Mouse (Mus musculus): ENCODE results near the gene Nptxr. TPM values are rescaled to one million over a fixed set of nuclear protein-coding genes. Genes with fewer than 3 reads are reported as not detected.
"Not testable (repeated sequence)": the region's sequence is repeated elsewhere in the genome, so short reads cannot be mapped to it uniquely, and the experiment has no call there.

Gene Nptxr
- total RNA-seq, 2 experiments from 2014 or later = 0.53 TPM; not detected in 1

GRCm38 (mm10) chr15:79823588-79824280 is 19.2 kb upstream of the Nptxr start:
- ATAC-seq (replicated peaks; ENCODE audit: low FRiP score, poor library complexity, severe bottlenecking) = peak; percentile 69

- ATAC-seq (replicated peaks; ENCODE audit: low FRiP score, poor library complexity, severe bottlenecking) = peak; percentile 82
These were observed 18.0 kb upstream of the Nptxr start for GRCm38 (mm10) chr15:79822265-79823199.

GRCm38 (mm10) chr15:79818325-79818724 is 13.8 kb upstream of the Nptxr start:
- no peak for ATAC-seq (replicated peaks; ENCODE audit: low FRiP score, poor library complexity, severe bottlenecking)

GRCm38 (mm10) chr15:79813666-79814258 is 9.2 kb upstream of the Nptxr start:
- ATAC-seq (replicated peaks; ENCODE audit: low FRiP score, poor library complexity, severe bottlenecking) = no peak

- not testable (repeated sequence) for ATAC-seq (replicated peaks; ENCODE audit: low FRiP score, poor library complexity, severe bottlenecking)
These were observed 8.3 kb upstream of the Nptxr start for GRCm38 (mm10) chr15:79812840-79813239.

GRCm38 (mm10) chr15:79810997-79811396 is 6.4 kb upstream of the Nptxr start:
- no peak for ATAC-seq (replicated peaks; ENCODE audit: low FRiP score, poor library complexity, severe bottlenecking)

- no peak for ATAC-seq (replicated peaks; ENCODE audit: low FRiP score, poor library complexity, severe bottlenecking)
These were observed 5.5 kb upstream of the Nptxr start for GRCm38 (mm10) chr15:79810061-79810460.

GRCm38 (mm10) chr15:79808658-79809057 is 4.1 kb upstream of the Nptxr start:
- no peak for ATAC-seq (replicated peaks; ENCODE audit: low FRiP score, poor library complexity, severe bottlenecking)

GRCm38 (mm10) chr15:79808114-79808513 is 3.5 kb upstream of the Nptxr start:
- peak; percentile 71 for ATAC-seq (replicated peaks; ENCODE audit: low FRiP score, poor library complexity, severe bottlenecking)

- ATAC-seq (replicated peaks; ENCODE audit: low FRiP score, poor library complexity, severe bottlenecking) = no peak
These were observed 2.5 kb upstream of the Nptxr start for GRCm38 (mm10) chr15:79807050-79807449.

GRCm38 (mm10) chr15:79805246-79805645 is 680 bp upstream of the Nptxr start:
- ATAC-seq (replicated peaks; ENCODE audit: low FRiP score, poor library complexity, severe bottlenecking) = no peak

GRCm38 (mm10) chr15:79803533-79804351 is 824 bp downstream of the Nptxr start:
- ATAC-seq (replicated peaks; ENCODE audit: low FRiP score, poor library complexity, severe bottlenecking) = no peak

- ATAC-seq (replicated peaks; ENCODE audit: low FRiP score, poor library complexity, severe bottlenecking) = no peak
These were observed 2.3 kb downstream of the Nptxr start for GRCm38 (mm10) chr15:79802304-79802703.

- no peak for ATAC-seq (replicated peaks; ENCODE audit: low FRiP score, poor library complexity, severe bottlenecking)
These were observed 2.9 kb downstream of the Nptxr start for GRCm38 (mm10) chr15:79801646-79802045.

- ATAC-seq (replicated peaks; ENCODE audit: low FRiP score, poor library complexity, severe bottlenecking) = no peak
These were observed 3.9 kb downstream of the Nptxr start for GRCm38 (mm10) chr15:79800701-79801100.

- ATAC-seq (replicated peaks; ENCODE audit: low FRiP score, poor library complexity, severe bottlenecking) = no peak
These were observed 6.0 kb downstream of the Nptxr start for GRCm38 (mm10) chr15:79798591-79798990.

- ATAC-seq (replicated peaks; ENCODE audit: low FRiP score, poor library complexity, severe bottlenecking) = no peak
These were observed 6.9 kb downstream of the Nptxr start for GRCm38 (mm10) chr15:79797680-79798079.

GRCm38 (mm10) chr15:79797096-79797495 is 7.5 kb downstream of the Nptxr start:
- no peak for ATAC-seq (replicated peaks; ENCODE audit: low FRiP score, poor library complexity, severe bottlenecking)

- no peak for ATAC-seq (replicated peaks; ENCODE audit: low FRiP score, poor library complexity, severe bottlenecking)
These were observed 8.3 kb downstream of the Nptxr start for GRCm38 (mm10) chr15:79796256-79796655.

- ATAC-seq (replicated peaks; ENCODE audit: low FRiP score, poor library complexity, severe bottlenecking) = no peak
These were observed 10.4 kb downstream of the Nptxr start for GRCm38 (mm10) chr15:79794173-79794572.
